Mouse (Mus musculus) macrophage (primary cell): Measurements from ENCODE around the gene Sycn. TPM values are rescaled to one million over a fixed set of nuclear protein-coding genes. Genes with fewer than 3 reads are reported as not detected.

Experiments used
- H3K27ac ChIP-seq: fragments of 350-480 bp; formaldehyde crosslinking; 2 replicates; pipeline ENCODE4 v1.9.0; 2021
- H3K36me3 ChIP-seq: fragments of 350-480 bp; formaldehyde crosslinking; 2 replicates; pipeline ENCODE4 v1.9.0; 2021; ENCODE audit errors: inconsistent target
- H3K4me3 ChIP-seq: fragments of 350-480 bp; formaldehyde crosslinking; 2 replicates; pipeline ENCODE4 v1.9.0; 2021; ENCODE audit errors: inconsistent target
- H3K79me2 ChIP-seq: fragments of 350-480 bp; formaldehyde crosslinking; 2 replicates; pipeline ENCODE4 v1.9.0; 2021; ENCODE audit errors: inconsistent target
- WGBS: methylation state at CpG from one replicate; pipeline ENCODE4 v1.1.7; 2026; ENCODE audit warnings: inconsistent platforms; ENCODE audit not compliant: missing documents; 5-methylcytosine and 5-hydroxymethylcytosine counted together
- polyA plus RNA-seq: library from polyadenylated mRNA; stranded (reverse); fragments of 250-400 nt; gene quantifications from 3 replicates; pipeline ENCODE4 v1.2.4, GENCODE M21; 2018; ENCODE audit warnings: inconsistent platforms

The Sycn gene
- polyA plus RNA-seq, 1 experiment from 2014 or later: not detected

- Histone ChIP-seq H3K36me3 (peaks cover 23% of the 10 kb centered on the region; the same call in 1 of the 2 replicates), H3K27ac (no peak overlapping the region), H3K79me2 (peaks cover 25% of the 10 kb centered on the region; the same call in 1 of the 2 replicates), H3K4me3 (no peak overlapping the region)
- 88% methylated on average over 11 of the region's 12 CpGs for WGBS
Observed at GRCm38 (mm10) chr7:28570291-28570981, 29.8 kb downstream of the Sycn start.

GRCm38 (mm10) chr7:28570982-28571682 lies 30.4 kb downstream of the Sycn start:
- WGBS: 55% methylated on average over 5 of the region's 5 CpGs
- Histone ChIP-seq H3K36me3 (peaks cover 17% of the 10 kb centered on the region; the same call in 1 of the 2 replicates), H3K79me2 (peaks cover 31% of the 10 kb centered on the region; the same call in 1 of the 2 replicates), H3K4me3 (no peak overlapping the region), H3K27ac (no peak overlapping the region)

GRCm38 (mm10) chr7:28572689-28573088 lies 32.0 kb downstream of the Sycn start:
- Histone ChIP-seq H3K27ac (no peak overlapping the region), H3K79me2 (peaks cover 47% of the 10 kb centered on the region; the same call in 1 of the 2 replicates), H3K4me3 (no peak overlapping the region), H3K36me3 (0 out of 2 replicates have a peak, but pooled peaks cover 1% of the 10 kb centered on the region)
- WGBS: 97% methylated on average over 5 of the region's 5 CpGs

GRCm38 (mm10) chr7:28573236-28573635 lies 32.6 kb downstream of the Sycn start:
- Histone ChIP-seq H3K4me3 (no peak overlapping the region), H3K79me2 (peaks cover 53% of the 10 kb centered on the region; the same call in 1 of the 2 replicates), H3K27ac (no peak overlapping the region), H3K36me3 (no peaks in the 10 kb centered on the region)
- WGBS: 94% methylated on average over 3 of the region's 3 CpGs

- WGBS: 93% methylated on average over 11 of the region's 11 CpGs
- Histone ChIP-seq H3K4me3 (no peak overlapping the region), H3K79me2 (peaks cover 76% of the 10 kb centered on the region; the same call in 1 of the 2 replicates), H3K27ac (no peak overlapping the region), H3K36me3 (no peaks in the 10 kb centered on the region)
Observed at GRCm38 (mm10) chr7:28575597-28575996, 34.9 kb downstream of the Sycn start.

- Histone ChIP-seq H3K79me2 (peaks cover 84% of the 10 kb centered on the region; the same call in 1 of the 2 replicates), H3K4me3 (no peak overlapping the region), H3K36me3 (no peaks in the 10 kb centered on the region), H3K27ac (no peak overlapping the region)
- WGBS: 83% methylated on average over 5 of the region's 5 CpGs
Observed at GRCm38 (mm10) chr7:28576271-28576914, 35.7 kb downstream of the Sycn start.

GRCm38 (mm10) chr7:28577826-28578542 lies 37.3 kb downstream of the Sycn start:
- 97% methylated on average over 9 of the region's 9 CpGs for WGBS
- Histone ChIP-seq H3K4me3 (no peak overlapping the region), H3K36me3 (no peaks in the 10 kb centered on the region), H3K79me2 (peaks cover 98% of the 10 kb centered on the region; the same call in 1 of the 2 replicates), H3K27ac (no peak overlapping the region)

- Histone ChIP-seq H3K79me2 (peaks cover 94% of the 10 kb centered on the region; the same call in 1 of the 2 replicates), H3K4me3 (no peak overlapping the region), H3K27ac (no peak overlapping the region), H3K36me3 (no peaks in the 10 kb centered on the region)
- WGBS: 95% methylated on average over 5 of the region's 5 CpGs
Observed at GRCm38 (mm10) chr7:28578543-28579053, 37.9 kb downstream of the Sycn start.

GRCm38 (mm10) chr7:28579826-28580225 lies 39.1 kb downstream of the Sycn start:
- peaks cover 81% of the 10 kb centered on the region; the same call in 1 of the 2 replicates for H3K79me2 ChIP-seq
- no peak overlapping the region for H3K27ac ChIP-seq
- WGBS: 68% methylated on average over 5 of the region's 5 CpGs
- no peak overlapping the region for H3K4me3 ChIP-seq
- no peaks in the 10 kb centered on the region for H3K36me3 ChIP-seq

GRCm38 (mm10) chr7:28581721-28582120 lies 41.0 kb downstream of the Sycn start:
- no peak overlapping the region for H3K27ac ChIP-seq
- H3K36me3 ChIP-seq: no peaks in the 10 kb centered on the region
- 84% methylated on average over 4 of the region's 4 CpGs for WGBS
- no peak overlapping the region for H3K4me3 ChIP-seq
- H3K79me2 ChIP-seq: peaks cover 78% of the 10 kb centered on the region; the same call in 1 of the 2 replicates

- peaks cover 78% of the 10 kb centered on the region; the same call in 1 of the 2 replicates for H3K79me2 ChIP-seq
- 93% methylated on average over 11 of the region's 11 CpGs for WGBS
- H3K27ac ChIP-seq: no peak overlapping the region
- H3K4me3 ChIP-seq: no peak overlapping the region
- no peaks in the 10 kb centered on the region for H3K36me3 ChIP-seq
Observed at GRCm38 (mm10) chr7:28582841-28583240, 42.2 kb downstream of the Sycn start.

- Histone ChIP-seq H3K4me3 (no peak overlapping the region), H3K36me3 (no peaks in the 10 kb centered on the region), H3K27ac (no peak overlapping the region), H3K79me2 (peaks cover 78% of the 10 kb centered on the region; the same call in 1 of the 2 replicates)
- WGBS: 43% methylated on average over 7 of the region's 8 CpGs
Observed at GRCm38 (mm10) chr7:28583570-28584344, 43.1 kb downstream of the Sycn start.

GRCm38 (mm10) chr7:28584468-28584867 lies 43.8 kb downstream of the Sycn start:
- no peaks in the 10 kb centered on the region for H3K36me3 ChIP-seq
- peaks cover 78% of the 10 kb centered on the region for H3K79me2 ChIP-seq
- H3K27ac ChIP-seq: no peak overlapping the region
- H3K4me3 ChIP-seq: no peak overlapping the region
- WGBS: 88% methylated on average over 4 of the region's 4 CpGs
